Mouse (Mus musculus) lung, postnatal 4 days (tissue): ENCODE results near the gene Ap1m2.
"Not testable (repeated sequence)": the region's sequence is repeated elsewhere in the genome, so short reads cannot be mapped to it uniquely, and the experiment has no call there.

Source experiments
- DNase-seq, 2 experiments: peaks; one replicate each; pipeline ENCODE4 v3.0.0; 2021

Gene Ap1m2

GRCm38 (mm10) chr9:21288404-21289336, 23.5 kb downstream of the Ap1m2 start:
- DNase-seq = peak; percentile 56 to 67

- DNase-seq = peak; percentile 99
Measured at GRCm38 (mm10) chr9:21287571-21288402, 24.4 kb downstream of the Ap1m2 start, which contains the start of gene Kri1. TSS of gene Kri1 (minus strand) at chr9:21287969.

GRCm38 (mm10) chr9:21286753-21287152, 25.4 kb downstream of the Ap1m2 start:
- DNase-seq = no peak

GRCm38 (mm10) chr9:21283994-21284393, 28.1 kb downstream of the Ap1m2 start:
- DNase-seq = no peak

- DNase-seq = no peak
Measured at GRCm38 (mm10) chr9:21283591-21283990, 28.5 kb downstream of the Ap1m2 start.

GRCm38 (mm10) chr9:21277776-21278175, 34.4 kb downstream of the Ap1m2 start:
- DNase-seq = no peak

GRCm38 (mm10) chr9:21276307-21276706, 35.8 kb downstream of the Ap1m2 start:
- DNase-seq = no peak

- DNase-seq = no peak
Measured at GRCm38 (mm10) chr9:21275727-21276126, 36.4 kb downstream of the Ap1m2 start.

- no peak for DNase-seq
Measured at GRCm38 (mm10) chr9:21275013-21275710, 37.0 kb downstream of the Ap1m2 start.

- DNase-seq = no peak
Measured at GRCm38 (mm10) chr9:21274336-21274735, 37.8 kb downstream of the Ap1m2 start.

- peak in 1 of 2 experiments; percentile 67 for DNase-seq
Measured at GRCm38 (mm10) chr9:21273520-21274228, 38.5 kb downstream of the Ap1m2 start.

GRCm38 (mm10) chr9:21273094-21273493, 39.0 kb downstream of the Ap1m2 start:
- DNase-seq = no peak

GRCm38 (mm10) chr9:21272391-21272790, 39.7 kb downstream of the Ap1m2 start:
- no peak for DNase-seq

- not testable (repeated sequence) for DNase-seq
Measured at GRCm38 (mm10) chr9:21269590-21269989, 42.5 kb downstream of the Ap1m2 start.

GRCm38 (mm10) chr9:21268305-21268704, 43.8 kb downstream of the Ap1m2 start:
- DNase-seq = no peak

- no peak for DNase-seq
Measured at GRCm38 (mm10) chr9:21266889-21267288, 45.2 kb downstream of the Ap1m2 start.

- no peak for DNase-seq
Measured at GRCm38 (mm10) chr9:21265611-21266010, 46.5 kb downstream of the Ap1m2 start.

GRCm38 (mm10) chr9:21265000-21265561, 47.1 kb downstream of the Ap1m2 start, which contains the start of gene Atg4d:
TSS of gene Atg4d (plus strand) at chr9:21265293.
- peak; percentile 99 for DNase-seq

GRCm38 (mm10) chr9:21264272-21264999, 47.7 kb downstream of the Ap1m2 start:
- DNase-seq = no peak

GRCm38 (mm10) chr9:21261831-21262230, 50.3 kb downstream of the Ap1m2 start:
- no peak for DNase-seq

GRCm38 (mm10) chr9:21260491-21261040, 51.6 kb downstream of the Ap1m2 start:
- no peak for DNase-seq
